Mouse (Mus musculus) heart, adult 2 months (tissue): ENCODE results near the gene Fgd1. TPM values are rescaled to one million over a fixed set of nuclear protein-coding genes. Genes with fewer than 3 reads are reported as not detected.
A peak's percentile ranks its signal among the peaks of the same experiment; 100 is the strongest.

Experiments
- DNase-seq, 2 experiments: peaks; one replicate each; pipeline ENCODE4 v3.0.0; 2021
- H3K27ac ChIP-seq: fragments of 200-600 bp; 2 replicates; pipeline ENCODE4 v1.8.1; 2022
- H3K27me3 ChIP-seq: fragments of 200-500 bp; 2 replicates; pipeline ENCODE4 v1.6.1; 2012; ENCODE audit warnings: mild to moderate bottlenecking, low read length, inconsistent platforms, mixed read lengths; ENCODE audit not compliant: control insufficient read depth, insufficient read depth
- H3K36me3 ChIP-seq: fragments of 200-500 bp; 2 replicates; pipeline ENCODE4 v1.6.1; 2012; ENCODE audit warnings: low read length, inconsistent platforms; ENCODE audit not compliant: control insufficient read depth, insufficient read depth
- H3K4me1 ChIP-seq: fragments of 200-500 bp; 2 replicates; pipeline ENCODE4 v1.6.1; 2011; ENCODE audit warnings: low read length; ENCODE audit not compliant: control insufficient read depth, insufficient read depth
- H3K4me3 ChIP-seq: fragments of 200-600 bp; 2 replicates; pipeline ENCODE4 v1.8.1; 2022
- H3K79me2 ChIP-seq: fragments of 200-500 bp; replicated peaks from 2 replicates; pipeline ENCODE4 v1.6.1; 2012; ENCODE audit warnings: mild to moderate bottlenecking, inconsistent platforms, low read length, moderate library complexity, mixed read lengths; ENCODE audit not compliant: control insufficient read depth, insufficient read depth
- H3K9ac ChIP-seq: fragments of 200-500 bp; 2 replicates; pipeline ENCODE4 v1.6.1; 2012; ENCODE audit warnings: low read depth, mild to moderate bottlenecking, control low read depth, inconsistent platforms, low read length, mixed read lengths
- CTCF ChIP-seq: fragments of 200-600 bp; IDR thresholded peaks from 2 replicates; pipeline ENCODE4 v1.8.1; 2022; ENCODE audit warnings: antibody characterized with exemption, mild to moderate bottlenecking, moderate library complexity
- EP300 ChIP-seq: fragments of 200-500 bp; IDR thresholded peaks from 2 replicates; pipeline ENCODE4 v1.6.1; 2011; ENCODE audit warnings: low read depth, low read length, control low read depth; ENCODE audit not compliant: insufficient read depth
- POLR2A ChIP-seq: fragments of 200-500 bp; IDR thresholded peaks from 2 replicates; pipeline ENCODE4 v1.6.1; 2011; ENCODE audit warnings: mild to moderate bottlenecking, low read depth, low read length, control low read depth; ENCODE audit not compliant: insufficient read depth
- WGBS: fragments of 180-500 bp; shearing (Covaris S2); methylation state at CpG from one replicate; pipeline ENCODE4 v1.1.7; 2018; 5-methylcytosine and 5-hydroxymethylcytosine counted together
- intact Hi-C: fragments of 180-260 bp; cut with DNase I; formaldehyde crosslinking; loops from one replicate; pipeline ENCODE4 v1.15.1; 2025
- polyA plus RNA-seq: library from polyadenylated mRNA; depleted of rRNA; stranded (reverse); fragments of >200 nt; gene quantifications from 2 replicates; pipeline ENCODE4 v1.2.3, GENCODE M21; 2012
- total RNA-seq, 2 experiments: library from RNA; stranded (reverse); gene quantifications; 2 replicates each; pipeline ENCODE4 v1.2.3; 2021

Gene Fgd1
- total and polyA plus RNA-seq, 3 experiments = 8.4 to 10.3 (median 8.9) TPM

DNA sequence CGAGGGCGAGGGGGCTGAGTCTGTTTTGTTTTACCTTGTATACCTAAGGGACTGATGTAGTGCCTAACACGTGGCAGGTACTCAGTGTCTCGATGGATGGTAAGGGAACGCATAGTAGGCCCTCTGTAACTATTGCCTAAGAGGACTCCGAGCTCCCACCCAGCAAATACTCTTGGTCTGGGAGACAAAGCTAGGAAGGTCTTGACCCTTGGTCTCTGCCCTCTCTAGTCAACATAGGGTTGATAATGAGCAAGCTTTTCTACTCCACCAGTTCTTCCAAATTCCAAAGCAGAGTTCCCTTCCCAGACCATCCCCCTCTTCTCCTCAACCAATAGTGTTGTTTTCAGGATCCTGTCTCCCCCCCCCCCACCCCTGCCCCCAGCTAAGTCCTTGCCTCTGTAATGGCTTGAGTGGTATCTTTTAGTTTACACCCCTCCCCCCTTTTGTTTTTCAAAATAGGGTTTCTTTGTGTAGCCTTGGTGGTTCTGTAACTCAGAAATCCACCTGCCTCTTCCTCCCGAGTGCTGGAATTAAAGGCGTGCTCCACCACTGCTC, 3.8 kb downstream of the Fgd1 start:
- Histone ChIP-seq H3K9ac (no peak overlapping the region), H3K27me3 (no peaks in the 10 kb centered on the region), H3K79me2 (no peaks in the 10 kb centered on the region), H3K27ac (no peak overlapping the region), H3K36me3 (no peaks in the 10 kb centered on the region), H3K4me1 (peaks cover 4% of the 10 kb centered on the region), H3K4me3 (no peak overlapping the region)
- intact Hi-C loops = loop anchor here (5.0 kb wide), 3 partner anchors 32 to 82 kb away; partner anchors contain the start of genes Gnl3l and Tsr2
- WGBS = 70% methylated on average over 8 of the region's 8 CpGs
- TF ChIP-seq CTCF = no peak
- TF ChIP-seq EP300 = no peak
- TF ChIP-seq POLR2A = no peak
- no peak for DNase-seq

DNA sequence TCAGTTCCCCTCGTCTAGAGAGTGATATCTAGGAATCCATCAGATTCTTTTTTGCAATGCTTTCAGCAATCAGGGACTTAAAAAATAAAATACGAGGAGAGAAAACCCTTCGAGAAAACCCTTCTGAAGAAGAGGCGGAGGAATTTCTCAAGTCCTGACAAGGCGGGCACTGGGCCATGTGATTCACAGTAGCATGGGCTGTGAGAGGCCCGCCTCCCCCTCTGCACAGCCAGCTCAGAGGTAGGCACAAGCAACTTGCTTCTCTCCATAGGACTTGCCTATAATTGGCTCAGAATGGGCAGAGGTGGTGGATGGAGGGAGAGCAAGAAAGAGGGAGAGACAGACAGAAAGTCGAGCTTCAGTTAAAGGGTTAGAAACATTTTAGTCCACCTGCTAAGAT, 4.4 kb downstream of the Fgd1 start:
- no peaks in the 10 kb centered on the region for H3K36me3 ChIP-seq
- no peak overlapping the region for H3K4me3 ChIP-seq
- peaks cover 4% of the 10 kb centered on the region for H3K4me1 ChIP-seq
- H3K27ac ChIP-seq = no peak overlapping the region
- no peak overlapping the region for H3K9ac ChIP-seq
- 75% methylated on average over 7 of the region's 7 CpGs for WGBS
- intact Hi-C loops = loop anchor here (5.0 kb wide), 1 partner anchor 33 kb away; the partner anchor contains the start of gene Gnl3l
- no peaks in the 10 kb centered on the region for H3K27me3 ChIP-seq
- DNase-seq = peak in 1 of 2 experiments; percentile 4
- no peaks in the 10 kb centered on the region for H3K79me2 ChIP-seq
- TF ChIP-seq POLR2A (no peak), EP300 (no peak), CTCF (no peak)

DNA sequence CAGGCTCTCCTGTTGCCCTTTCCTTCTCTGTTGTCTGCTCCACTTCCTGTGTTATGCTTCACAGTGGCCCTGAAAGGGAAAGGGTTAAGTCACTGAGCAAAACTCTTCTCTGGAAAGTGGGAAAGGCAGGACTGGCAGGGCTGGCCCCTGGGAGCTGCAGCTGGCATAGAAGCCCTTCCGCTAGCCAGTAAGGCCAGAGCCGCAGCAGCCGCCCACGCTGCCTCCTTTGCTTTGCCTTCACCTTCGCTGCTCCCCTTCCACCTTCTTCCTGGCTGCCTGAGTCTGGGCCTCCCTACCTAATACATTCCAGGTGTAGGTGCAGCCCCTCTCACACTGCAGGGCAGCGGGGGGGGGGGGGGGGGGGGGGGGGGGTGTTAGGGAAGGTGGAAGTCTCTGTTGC, 8.5 kb downstream of the Fgd1 start:
- 55% methylated on average over 5 of the region's 6 CpGs for WGBS
- no peaks in the 10 kb centered on the region for H3K27me3 ChIP-seq
- no peak overlapping the region for H3K27ac ChIP-seq
- no peak overlapping the region for H3K9ac ChIP-seq
- H3K36me3 ChIP-seq = no peaks in the 10 kb centered on the region
- DNase-seq = peak in 1 of 2 experiments; percentile 5
- intact Hi-C loops = loop anchor here (5.0 kb wide), 1 partner anchor 37 kb away; the partner anchor contains the start of gene Gnl3l
- H3K79me2 ChIP-seq = peaks cover 1% of the 10 kb centered on the region; the same call in 1 of the 2 replicates
- peaks cover 4% of the 10 kb centered on the region for H3K4me1 ChIP-seq
- TF ChIP-seq POLR2A (no peak), EP300 (no peak), CTCF (no peak)
- H3K4me3 ChIP-seq = no peak overlapping the region

DNA sequence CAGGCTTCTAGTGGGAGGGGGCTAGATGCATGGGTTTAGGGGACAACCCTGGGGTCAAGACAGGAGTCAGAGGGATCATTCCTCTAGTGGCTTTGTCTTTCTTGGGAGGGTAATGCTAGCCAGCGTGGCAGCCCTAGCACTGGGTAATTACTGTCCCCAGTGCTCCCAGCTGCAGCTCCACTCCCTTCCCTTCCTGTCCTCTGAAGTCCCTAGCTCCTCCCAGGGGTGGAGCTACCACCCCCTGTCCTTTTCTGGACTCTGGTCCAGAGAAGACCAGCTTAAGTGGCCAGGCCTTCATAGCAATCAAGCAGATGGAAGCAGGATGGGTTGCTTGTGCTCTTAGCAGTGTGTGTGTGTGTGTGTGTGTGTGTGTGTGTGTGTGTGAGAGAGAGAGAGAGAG, 9.6 kb downstream of the Fgd1 start:
- 22% methylated on average over 1 of the region's 1 CpGs for WGBS
- H3K4me1 ChIP-seq = peaks cover 4% of the 10 kb centered on the region
- H3K27ac ChIP-seq = peak overlapping the region; percentile 51

GRCm38 (mm10) chrX:151059346-151059745, 13.4 kb downstream of the Fgd1 start:
- Histone ChIP-seq H3K4me3 (no peak overlapping the region), H3K36me3 (no peaks in the 10 kb centered on the region), H3K9ac (no peak overlapping the region), H3K27ac (no peak overlapping the region), H3K79me2 (peaks cover 3% of the 10 kb centered on the region; the same call in 1 of the 2 replicates), H3K4me1 (no peaks in the 10 kb centered on the region; the same call in 1 of the 2 replicates), H3K27me3 (no peaks in the 10 kb centered on the region)
- TF ChIP-seq POLR2A (no peak), EP300 (no peak), CTCF (no peak)
- WGBS = 50% methylated on average over 1 of the region's 1 CpGs
- intact Hi-C loops = no loop called here
- DNase-seq = peak in 1 of 2 experiments; percentile 28

More for the DNA sequence above, 9.6 kb downstream of the Fgd1 start:
- Histone ChIP-seq H3K79me2 (peaks cover 1% of the 10 kb centered on the region; the same call in 1 of the 2 replicates), H3K4me3 (no peak overlapping the region), H3K36me3 (no peaks in the 10 kb centered on the region), H3K27me3 (no peaks in the 10 kb centered on the region), H3K9ac (no peak overlapping the region)
- TF ChIP-seq EP300 = no peak
- TF ChIP-seq CTCF = no peak
- 0 out of 2 replicates have a peak, but pooled peaks have one; percentile 49 for TF ChIP-seq POLR2A
- intact Hi-C loops = no loop called here
- DNase-seq = peak; percentile 55 to 61

DNA sequence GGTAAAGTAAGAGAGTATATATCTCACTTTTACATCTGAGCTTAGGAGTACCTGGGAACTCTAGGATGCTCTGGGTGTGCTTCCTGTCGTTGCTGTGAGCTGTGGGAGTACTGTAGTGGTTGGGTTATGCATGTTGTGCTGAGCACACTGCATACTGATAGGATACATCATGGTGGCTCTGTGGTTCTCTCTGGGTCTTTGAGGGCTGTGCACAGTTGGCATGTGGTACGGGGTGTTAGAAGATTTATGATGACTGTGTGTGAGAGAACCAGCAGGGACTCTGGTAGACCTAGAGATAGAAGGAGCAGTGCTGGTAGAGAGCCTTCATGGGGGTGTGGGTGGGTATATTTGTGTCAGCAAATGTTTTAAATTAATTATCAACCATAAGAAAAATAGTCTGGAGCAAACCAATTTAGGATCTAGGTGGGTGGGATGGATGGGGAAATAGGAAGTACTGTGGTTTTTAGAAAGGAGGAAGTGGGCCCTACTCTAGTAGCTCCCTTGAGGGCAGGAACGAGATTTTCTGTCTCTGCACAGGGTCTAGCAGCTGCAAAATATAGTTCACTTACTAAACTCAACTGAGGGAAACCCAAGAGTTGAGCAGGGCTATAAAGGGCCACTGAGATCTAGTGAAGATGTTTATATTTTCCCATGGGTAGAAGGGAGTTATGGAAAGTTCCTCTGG, 15.8 kb downstream of the Fgd1 start:
- H3K4me1 ChIP-seq = no peaks in the 10 kb centered on the region
- no peaks in the 10 kb centered on the region for H3K27me3 ChIP-seq
- 0 out of 2 replicates have a peak, but pooled peaks cover 2% of the 10 kb centered on the region for H3K79me2 ChIP-seq
- DNase-seq = no peak
- H3K4me3 ChIP-seq = no peak overlapping the region
- no peaks in the 10 kb centered on the region for H3K36me3 ChIP-seq
- intact Hi-C loops = loop anchor here (2.0 kb wide), 1 partner anchor 19 kb away; no protein-coding TSS in a partner anchor
- no peak for TF ChIP-seq CTCF
- TF ChIP-seq EP300 = no peak
- no peak for TF ChIP-seq POLR2A
- 55% methylated on average over 3 of the region's 3 CpGs for WGBS
- no peak overlapping the region for H3K27ac ChIP-seq
- no peak overlapping the region for H3K9ac ChIP-seq
